Mouse (Mus musculus) liver, postnatal 0 days (tissue): ENCODE results near the gene Fam168a.

Experiments used
- CTCF ChIP-seq: sonication (generic); IDR thresholded peaks from 2 replicates; pipeline ENCODE4 v1.5.1; 2016; ENCODE audit warnings: antibody characterized with exemption, low read depth
- EP300 ChIP-seq: IDR thresholded peaks from 2 replicates; pipeline ENCODE4 v1.6.1; 2016; ENCODE audit warnings: antibody characterized with exemption, low read depth, mild to moderate bottlenecking

DNA sequence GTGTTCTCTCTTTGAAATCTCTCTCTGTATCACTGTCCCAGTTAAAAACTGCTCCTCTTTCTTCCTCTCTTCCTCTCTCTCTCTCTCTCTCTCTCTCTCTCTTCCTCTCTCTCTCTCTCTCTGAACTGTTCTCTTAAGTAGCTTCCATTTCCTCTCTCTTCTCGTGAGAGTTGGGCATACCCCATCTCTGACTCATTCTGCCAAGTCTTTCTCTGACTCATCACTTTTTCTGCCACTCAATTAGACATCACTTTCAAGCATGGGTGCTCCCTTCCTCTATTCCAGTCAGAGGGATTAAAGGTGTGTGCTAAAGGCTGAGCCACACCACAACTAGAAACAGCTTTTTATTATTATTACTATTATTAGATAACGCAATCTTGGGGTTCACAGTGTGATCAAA, 43.7 kb downstream of the Fam168a start:
- TF ChIP-seq CTCF: no peak
- TF ChIP-seq EP300: no peak
